Mouse (Mus musculus): ENCODE measurements around the gene Efcab9. TPM values are rescaled to one million over a fixed set of nuclear protein-coding genes. Genes with fewer than 3 reads are reported as not detected.
"Not testable (repeated sequence)": the region's sequence is repeated elsewhere in the genome, so short reads cannot be mapped to it uniquely, and the experiment has no call there.

The Efcab9 gene
- total RNA-seq, 2 experiments from 2014 or later, result 0.41 TPM; not detected in 1

GRCm38 (mm10) chr11:32516091-32516490 lies 15.8 kb downstream of the Efcab9 start:
- no peak for DNase-seq
- intact Hi-C loops (cut with DNase I), result no loop called here

GRCm38 (mm10) chr11:32514853-32515252 lies 17.0 kb downstream of the Efcab9 start:
- intact Hi-C loops (cut with DNase I); DNase-seq: not testable (repeated sequence)

GRCm38 (mm10) chr11:32510930-32511329 lies 21.0 kb downstream of the Efcab9 start:
- DNase-seq, result no peak
- intact Hi-C loops (cut with DNase I), result no loop called here

GRCm38 (mm10) chr11:32505091-32505739 lies 26.7 kb downstream of the Efcab9 start:
- intact Hi-C loops (cut with DNase I), result no loop called here
- no peak for DNase-seq

GRCm38 (mm10) chr11:32503711-32504110 lies 28.2 kb downstream of the Efcab9 start:
- DNase-seq, result no peak
- intact Hi-C loops (cut with DNase I), result no loop called here

- DNase-seq, result no peak
- intact Hi-C loops (cut with DNase I), result no loop called here
Measured at GRCm38 (mm10) chr11:32499931-32500330, 31.9 kb downstream of the Efcab9 start.

- peak; percentile 32 to 60 for DNase-seq
- intact Hi-C loops (cut with DNase I), result no loop called here
Measured at GRCm38 (mm10) chr11:32498757-32499535, 32.9 kb downstream of the Efcab9 start.

- no peak for DNase-seq
- intact Hi-C loops (cut with DNase I), result no loop called here
Measured at GRCm38 (mm10) chr11:32495283-32495682, 36.6 kb downstream of the Efcab9 start.

- peak; percentile 19 to 41 for DNase-seq
- intact Hi-C loops (cut with DNase I), result no loop called here
Measured at GRCm38 (mm10) chr11:32493312-32493711, 38.6 kb downstream of the Efcab9 start.

- no peak for DNase-seq
- intact Hi-C loops (cut with DNase I), result no loop called here
Measured at GRCm38 (mm10) chr11:32491079-32491478, 40.8 kb downstream of the Efcab9 start.

GRCm38 (mm10) chr11:32488808-32489670 lies 42.8 kb downstream of the Efcab9 start:
- intact Hi-C loops (cut with DNase I), result loop anchor here (2.0 kb wide), 1 partner anchor 32 kb away; no protein-coding TSS in a partner anchor
- no peak for DNase-seq

GRCm38 (mm10) chr11:32488344-32488743 lies 43.5 kb downstream of the Efcab9 start:
- intact Hi-C loops (cut with DNase I), result loop anchor here (2.0 kb wide), 1 partner anchor 32 kb away; no protein-coding TSS in a partner anchor
- no peak for DNase-seq

GRCm38 (mm10) chr11:32487501-32487900 lies 44.4 kb downstream of the Efcab9 start:
- DNase-seq, result no peak

GRCm38 (mm10) chr11:32486621-32487020 lies 45.3 kb downstream of the Efcab9 start:
- DNase-seq, result no peak
- intact Hi-C loops (cut with DNase I), result no loop called here

More at GRCm38 (mm10) chr11:32487501-32487900, 44.4 kb downstream of the Efcab9 start:
- intact Hi-C loops (cut with DNase I), result no loop called here

- intact Hi-C loops (cut with DNase I), result no loop called here
- DNase-seq, result no peak
Measured at GRCm38 (mm10) chr11:32485290-32485689, 46.6 kb downstream of the Efcab9 start.

GRCm38 (mm10) chr11:32481525-32481924 lies 50.4 kb downstream of the Efcab9 start:
- intact Hi-C loops (cut with DNase I), result no loop called here
- DNase-seq, result no peak

- intact Hi-C loops (cut with DNase I), result no loop called here
- DNase-seq, result no peak
Measured at GRCm38 (mm10) chr11:32475487-32476236, 56.2 kb downstream of the Efcab9 start.

GRCm38 (mm10) chr11:32474725-32475124 lies 57.2 kb downstream of the Efcab9 start:
- intact Hi-C loops (cut with DNase I), result no loop called here
- no peak for DNase-seq

Measured in heart, postnatal 36 days (tissue).